Mouse (Mus musculus) stomach, postnatal 0 days (tissue): Measurements from ENCODE around the gene Rspo4. TPM values are rescaled to one million over a fixed set of nuclear protein-coding genes. Genes with fewer than 3 reads are reported as not detected.

ENCODE experiments used
- ATAC-seq: fragments of 200-750 bp; cut with Nextera tagmentation; 2 replicates; pipeline ENCODE4 v1.8.0; 2017; ENCODE audit not compliant: low FRiP score, low TSS enrichment
- DNase-seq: peaks from one replicate; pipeline ENCODE4 v3.0.0-alpha.2; 2016; ENCODE audit warnings: low spot score
- H3K27ac ChIP-seq: fragments of 300-500 bp; sonication (generic); replicated peaks from 2 replicates; pipeline ENCODE4 v1.5.1; 2014; ENCODE audit warnings: mild to moderate bottlenecking, control low read depth
- H3K27me3 ChIP-seq: fragments of 300-500 bp; sonication (generic); 2 replicates; pipeline ENCODE4 v1.6.1; 2014; ENCODE audit warnings: low read length; ENCODE audit not compliant: control insufficient read depth, insufficient read depth
- H3K36me3 ChIP-seq: fragments of 300-500 bp; sonication (generic); 2 replicates; pipeline ENCODE4 v1.6.1; 2014; ENCODE audit warnings: low read length, mixed read lengths; ENCODE audit not compliant: control insufficient read depth, insufficient read depth
- H3K4me1 ChIP-seq: fragments of 300-500 bp; sonication (generic); replicated peaks from 2 replicates; pipeline ENCODE4 v1.6.1; 2014; ENCODE audit warnings: antibody characterized with exemption; ENCODE audit not compliant: control insufficient read depth, insufficient read depth
- H3K4me2 ChIP-seq: fragments of 300-500 bp; sonication (generic); replicated peaks from 2 replicates; pipeline ENCODE4 v1.6.1; 2014; ENCODE audit warnings: low read depth, mild to moderate bottlenecking, control low read depth, moderate library complexity
- H3K4me3 ChIP-seq: fragments of 300-500 bp; sonication (generic); 2 replicates; pipeline ENCODE4 v1.5.1; 2014; ENCODE audit warnings: low read depth, low read length, control low read depth
- H3K9ac ChIP-seq: fragments of 300-500 bp; sonication (generic); 2 replicates; pipeline ENCODE4 v1.6.1; 2014; ENCODE audit warnings: mild to moderate bottlenecking, low read length, control low read depth, mixed read lengths
- H3K9me3 ChIP-seq: fragments of 300-500 bp; sonication (generic); 2 replicates; pipeline ENCODE4 v1.6.1; 2016; ENCODE audit warnings: low read length; ENCODE audit not compliant: control insufficient read depth
- CTCF ChIP-seq: IDR thresholded peaks from 2 replicates; pipeline ENCODE4 v1.5.1; 2016; ENCODE audit warnings: antibody characterized with exemption, low read depth, mild to moderate bottlenecking, moderate library complexity
- EP300 ChIP-seq: optimal IDR thresholded peaks from 2 replicates; pipeline ENCODE3; 2016; ENCODE audit warnings: antibody characterized with exemption
- WGBS: fragments of 180-500 bp; shearing (Covaris S2); extraction: QIAGEN DNeasy Blood & Tissue Kit; methylation state at CpG from one replicate; pipeline ENCODE4 v1.1.7; 2014; 5-methylcytosine and 5-hydroxymethylcytosine counted together
- polyA plus RNA-seq: library from polyadenylated mRNA; unstranded; fragments of >200 nt; fragmentation: Nextera tagmentation; extraction: Ambion mirVana; gene quantifications from 2 replicates; pipeline ENCODE4 v1.2.1, GENCODE M21; 2015

Gene Rspo4
- polyA plus RNA-seq, 1 experiment from 2014 or later = 0.07 TPM

DNA sequence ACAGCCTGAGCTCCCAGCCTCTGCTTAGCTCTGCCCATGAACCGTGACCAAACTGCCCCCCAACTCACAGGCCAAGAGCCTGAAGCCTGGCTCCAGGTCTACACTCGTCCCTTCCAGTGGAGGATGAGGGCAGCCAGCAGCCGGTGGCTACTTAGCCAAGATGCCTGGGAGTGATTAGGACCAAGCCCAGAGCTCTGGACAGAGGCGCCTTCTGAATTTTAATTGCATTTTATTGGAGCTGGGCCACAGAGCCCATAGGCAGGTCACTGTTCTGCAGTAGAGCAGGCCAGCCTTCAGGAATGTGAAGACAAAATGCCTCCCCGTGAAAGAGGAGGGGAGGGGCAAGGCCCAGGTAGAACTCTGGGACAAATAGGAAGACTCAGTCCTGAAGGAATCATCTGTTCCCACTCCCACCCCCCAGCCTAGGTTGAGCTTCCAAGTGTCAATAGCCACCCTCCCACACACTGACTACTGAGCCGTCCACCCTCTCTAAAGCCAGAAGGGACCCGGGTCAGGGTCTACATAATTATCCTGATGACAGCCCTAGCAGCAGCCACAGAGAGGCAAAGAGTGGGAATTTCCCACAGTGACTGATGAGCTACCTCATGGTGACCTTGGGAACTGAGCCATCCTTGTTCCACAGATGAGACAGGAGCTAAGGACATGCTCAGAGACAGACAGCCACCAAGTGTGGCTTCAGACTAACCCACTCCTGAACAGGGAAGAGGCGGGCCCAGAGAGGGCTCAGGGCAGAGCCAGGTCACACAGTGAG, 51.7 kb downstream of the Rspo4 start:
- WGBS = 74% methylated on average over 8 of the region's 8 CpGs
- no peak for TF ChIP-seq CTCF
- no peak for TF ChIP-seq EP300
- Histone ChIP-seq H3K9me3 (no peaks in the 10 kb centered on the region), H3K4me1 (no peaks in the 10 kb centered on the region), H3K36me3 (no peaks in the 10 kb centered on the region), H3K27ac (no peak overlapping the region), H3K4me3 (no peak overlapping the region), H3K27me3 (no peaks in the 10 kb centered on the region), H3K4me2 (no peak overlapping the region), H3K9ac (no peak overlapping the region)
- DNase-seq = no peak
- ATAC-seq = no peak

DNA sequence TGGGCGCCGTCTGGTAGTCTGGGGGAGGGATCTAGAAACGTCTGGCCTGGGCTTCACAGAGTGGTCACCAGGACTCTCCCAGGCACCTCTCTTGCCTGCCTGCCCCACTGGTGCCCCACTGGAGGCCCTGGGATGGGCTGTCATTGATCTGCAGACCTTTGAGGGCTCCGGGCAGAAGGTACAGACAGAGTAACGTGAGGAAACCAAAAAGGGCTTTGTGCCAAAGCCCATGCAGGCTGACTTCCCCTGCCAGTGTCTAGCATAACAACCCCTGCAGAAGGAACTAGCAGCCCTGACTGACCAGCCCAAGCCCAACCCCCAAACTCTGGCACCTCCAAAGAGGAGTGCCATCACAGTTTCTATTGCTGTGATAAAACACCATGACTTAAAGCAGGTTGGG, 53.2 kb downstream of the Rspo4 start:
- TF ChIP-seq CTCF (no peak), EP300 (no peak)
- Histone ChIP-seq H3K4me2 (no peak overlapping the region), H3K9me3 (no peaks in the 10 kb centered on the region), H3K36me3 (no peaks in the 10 kb centered on the region), H3K9ac (no peak overlapping the region), H3K27me3 (no peaks in the 10 kb centered on the region), H3K4me3 (no peak overlapping the region), H3K4me1 (no peaks in the 10 kb centered on the region), H3K27ac (no peak overlapping the region)
- 77% methylated on average over 5 of the region's 5 CpGs for WGBS
- DNase-seq = no peak
- no peak for ATAC-seq

DNA sequence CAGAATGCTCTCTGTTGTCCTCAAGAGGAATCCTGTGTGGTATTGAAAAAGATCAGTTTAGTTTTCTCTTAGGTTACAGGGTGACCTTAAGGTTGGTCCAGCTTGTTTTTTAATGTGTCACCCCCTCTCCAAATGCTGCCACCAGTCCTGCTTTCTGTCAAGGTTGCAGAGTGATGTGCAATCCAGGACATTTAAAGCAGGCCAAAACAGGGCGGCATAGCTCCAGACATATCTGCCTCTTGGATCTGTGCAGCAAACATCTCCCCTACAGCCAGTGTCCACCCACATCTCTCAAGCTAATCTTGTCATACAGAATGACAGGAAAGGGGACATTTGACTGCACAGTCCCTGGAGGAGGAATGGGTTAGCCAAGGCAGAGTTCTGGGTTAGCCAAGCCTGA, 55.4 kb downstream of the Rspo4 start:
- TF ChIP-seq CTCF (no peak), EP300 (no peak)
- ATAC-seq (no peak), DNase-seq (no peak)
- Histone ChIP-seq H3K4me3 (no peak overlapping the region), H3K9ac (no peak overlapping the region), H3K27me3 (no peaks in the 10 kb centered on the region), H3K9me3 (no peaks in the 10 kb centered on the region), H3K27ac (no peak overlapping the region), H3K36me3 (no peaks in the 10 kb centered on the region), H3K4me2 (no peak overlapping the region), H3K4me1 (no peaks in the 10 kb centered on the region)
- WGBS = 68% methylated on average over 1 of the region's 1 CpGs

DNA sequence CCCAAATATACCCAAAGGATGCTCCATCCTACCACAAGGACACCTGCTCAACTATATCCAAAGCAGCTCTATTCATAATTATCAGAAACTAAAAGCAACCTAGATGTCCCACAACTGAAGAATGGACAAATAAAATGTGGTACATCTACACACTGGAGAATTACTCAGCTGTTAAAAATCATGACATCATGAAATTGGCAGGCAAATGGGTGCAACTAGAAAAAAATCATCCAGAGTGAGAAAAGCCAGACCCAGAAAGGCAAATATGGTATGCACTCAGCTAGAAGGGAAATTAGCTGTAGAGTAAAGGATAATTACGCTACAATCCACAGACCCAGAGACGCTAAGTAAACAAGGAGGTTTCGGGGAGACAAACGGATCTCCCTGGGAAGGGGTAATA, 58.1 kb downstream of the Rspo4 start:
- Histone ChIP-seq H3K4me1 (no peaks in the 10 kb centered on the region), H3K9me3 (no peaks in the 10 kb centered on the region), H3K4me3 (no peak overlapping the region), H3K27ac (no peak overlapping the region), H3K9ac (no peak overlapping the region), H3K36me3 (no peaks in the 10 kb centered on the region), H3K4me2 (no peak overlapping the region), H3K27me3 (no peaks in the 10 kb centered on the region)
- DNase-seq (no peak), ATAC-seq (no peak)
- TF ChIP-seq CTCF (no peak), EP300 (no peak)
- 26% methylated on average over 4 of the region's 4 CpGs for WGBS

DNA sequence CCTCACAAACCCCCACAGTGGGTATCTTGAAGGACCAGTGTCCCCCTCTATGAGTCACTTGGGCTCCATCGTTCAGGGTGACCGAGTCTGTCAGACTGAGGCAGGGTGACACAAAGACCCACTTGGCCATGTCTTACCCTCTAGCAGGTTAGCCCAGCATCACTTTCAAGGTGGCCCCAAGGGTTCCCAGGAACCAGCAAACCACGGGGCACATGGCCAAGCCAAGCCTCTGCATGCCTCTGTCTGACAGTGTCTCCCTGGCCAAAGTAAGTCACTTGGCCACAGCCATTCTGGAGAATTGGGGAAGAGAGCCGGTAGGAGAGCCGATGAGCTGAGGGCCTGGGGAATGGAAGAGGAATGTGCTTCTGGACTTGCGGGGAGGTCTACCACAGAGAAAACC, 60.5 kb downstream of the Rspo4 start:
- Histone ChIP-seq H3K27me3 (no peaks in the 10 kb centered on the region), H3K9ac (no peak overlapping the region), H3K4me3 (no peak overlapping the region), H3K36me3 (no peaks in the 10 kb centered on the region), H3K27ac (no peak overlapping the region), H3K9me3 (no peaks in the 10 kb centered on the region), H3K4me1 (no peaks in the 10 kb centered on the region), H3K4me2 (no peak overlapping the region)
- TF ChIP-seq CTCF = no peak
- no peak for ATAC-seq
- DNase-seq = no peak
- 89% methylated on average over 6 of the region's 6 CpGs for WGBS

DNA sequence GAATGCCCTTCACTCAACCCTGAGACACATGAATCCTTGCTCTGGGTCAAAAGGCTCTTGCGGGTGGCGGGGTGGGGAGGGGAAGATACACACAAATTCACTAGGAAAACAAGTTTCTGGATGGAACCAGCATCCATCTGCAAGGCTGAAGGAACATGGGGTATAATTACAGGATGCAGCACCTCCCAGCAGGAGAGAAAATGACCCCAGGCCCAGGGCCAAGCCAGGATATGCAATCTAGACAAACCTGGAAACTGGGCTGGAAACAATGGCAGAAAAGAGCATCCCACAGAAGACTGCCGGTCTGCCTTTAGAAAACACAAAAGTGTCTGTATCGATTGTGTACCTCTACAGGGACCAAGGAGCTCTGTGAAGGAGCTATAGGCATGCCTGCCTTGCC, 61.2 kb downstream of the Rspo4 start:
- H3K27ac ChIP-seq = no peak overlapping the region
- H3K9ac ChIP-seq = no peak overlapping the region
- no peak for DNase-seq
- no peaks in the 10 kb centered on the region for H3K9me3 ChIP-seq
- 63% methylated on average over 4 of the region's 4 CpGs for WGBS
- no peak for ATAC-seq
- H3K4me1 ChIP-seq = no peaks in the 10 kb centered on the region
- H3K27me3 ChIP-seq = no peaks in the 10 kb centered on the region
- no peak overlapping the region for H3K4me3 ChIP-seq
- TF ChIP-seq EP300 = no peak
- TF ChIP-seq CTCF = no peak
- H3K4me2 ChIP-seq = no peak overlapping the region
- no peaks in the 10 kb centered on the region for H3K36me3 ChIP-seq
